Mouse (Mus musculus) heart, adult 2 months (tissue): ENCODE results near the gene Atg101.

Experiments used
- CTCF ChIP-seq: fragments of 200-600 bp; IDR thresholded peaks from 2 replicates; pipeline ENCODE4 v1.8.1; 2022; ENCODE audit warnings: antibody characterized with exemption, mild to moderate bottlenecking, moderate library complexity
- EP300 ChIP-seq: fragments of 200-500 bp; IDR thresholded peaks from 2 replicates; pipeline ENCODE4 v1.6.1; 2011; ENCODE audit warnings: low read depth, low read length, control low read depth; ENCODE audit not compliant: insufficient read depth
- POLR2A ChIP-seq: fragments of 200-500 bp; IDR thresholded peaks from 2 replicates; pipeline ENCODE4 v1.6.1; 2011; ENCODE audit warnings: mild to moderate bottlenecking, low read depth, low read length, control low read depth; ENCODE audit not compliant: insufficient read depth

GRCm38 (mm10) chr15:101266132-101266963, 17.7 kb upstream of the Atg101 start:
- TF ChIP-seq CTCF (peak; percentile 52), POLR2A (peak; percentile 89), EP300 (peak; percentile 43; the same call in 1 of the 2 replicates)
